Mouse (Mus musculus) liver, adult 2 months (tissue): ENCODE results near the gene Tead2.

Experiments used
- CTCF ChIP-seq: fragments of 200-500 bp; IDR thresholded peaks from 2 replicates; pipeline ENCODE4 v1.5.1; 2011; ENCODE audit warnings: low read depth, low read length, control low read depth
- POLR2A ChIP-seq: fragments of 200-500 bp; IDR thresholded peaks from 2 replicates; pipeline ENCODE4 v1.6.1; 2011; ENCODE audit warnings: low read length, control low read depth; ENCODE audit not compliant: insufficient read depth; ENCODE audit errors: extremely low read depth

GRCm38 (mm10) chr7:45175398-45175797 is 40.2 kb upstream of the Tead2 start:
- no peak for TF ChIP-seq POLR2A
- no peak for TF ChIP-seq CTCF
